Mouse (Mus musculus) limb, embryonic 10.5 days (tissue): ENCODE measurements around the gene Wdr72. TPM values are rescaled to one million over a fixed set of nuclear protein-coding genes. Genes with fewer than 3 reads are reported as not detected.
A peak's percentile ranks its signal among the peaks of the same experiment; 100 is the strongest.

ENCODE experiments used
- DNase-seq: peaks from one replicate; pipeline ENCODE4 v3.0.0-alpha.2; 2017; ENCODE audit warnings: low spot score
- H3K27ac ChIP-seq: fragments of 300-500 bp; sonication (generic); 2 replicates; pipeline ENCODE4 v1.5.1; 2016; ENCODE audit warnings: mild to moderate bottlenecking
- H3K27me3 ChIP-seq: fragments of 300-500 bp; sonication (generic); 2 replicates; pipeline ENCODE4 v1.6.1; 2016; ENCODE audit warnings: low read depth, mild to moderate bottlenecking; ENCODE audit not compliant: poor library complexity, severe bottlenecking
- H3K36me3 ChIP-seq: fragments of 300-500 bp; sonication (generic); 2 replicates; pipeline ENCODE4 v1.6.1; 2016; ENCODE audit warnings: mild to moderate bottlenecking, moderate library complexity
- H3K4me1 ChIP-seq: fragments of 300-500 bp; sonication (generic); 2 replicates; pipeline ENCODE4 v1.6.1; 2016
- H3K4me3 ChIP-seq: fragments of 300-500 bp; sonication (generic); 2 replicates; pipeline ENCODE4 v1.5.1; 2016; ENCODE audit warnings: mild to moderate bottlenecking, moderate library complexity
- H3K9me3 ChIP-seq: fragments of 300-500 bp; sonication (generic); replicated peaks from 2 replicates; pipeline ENCODE4 v1.6.1; 2016; ENCODE audit warnings: mild to moderate bottlenecking
- WGBS: fragments of 180-500 bp; shearing (Covaris S2); methylation state at CpG from one replicate; pipeline ENCODE4 v1.1.7; 2016; 5-methylcytosine and 5-hydroxymethylcytosine counted together
- polyA plus RNA-seq: library from polyadenylated mRNA; unstranded; fragments of >200 nt; fragmentation: Nextera tagmentation; extraction: Ambion mirVana; gene quantifications from 2 replicates; pipeline ENCODE4 v1.2.1, GENCODE M21; 2016

Gene Wdr72
- polyA plus RNA-seq = 0.10 and 0.36 TPM in 2 replicates

DNA sequence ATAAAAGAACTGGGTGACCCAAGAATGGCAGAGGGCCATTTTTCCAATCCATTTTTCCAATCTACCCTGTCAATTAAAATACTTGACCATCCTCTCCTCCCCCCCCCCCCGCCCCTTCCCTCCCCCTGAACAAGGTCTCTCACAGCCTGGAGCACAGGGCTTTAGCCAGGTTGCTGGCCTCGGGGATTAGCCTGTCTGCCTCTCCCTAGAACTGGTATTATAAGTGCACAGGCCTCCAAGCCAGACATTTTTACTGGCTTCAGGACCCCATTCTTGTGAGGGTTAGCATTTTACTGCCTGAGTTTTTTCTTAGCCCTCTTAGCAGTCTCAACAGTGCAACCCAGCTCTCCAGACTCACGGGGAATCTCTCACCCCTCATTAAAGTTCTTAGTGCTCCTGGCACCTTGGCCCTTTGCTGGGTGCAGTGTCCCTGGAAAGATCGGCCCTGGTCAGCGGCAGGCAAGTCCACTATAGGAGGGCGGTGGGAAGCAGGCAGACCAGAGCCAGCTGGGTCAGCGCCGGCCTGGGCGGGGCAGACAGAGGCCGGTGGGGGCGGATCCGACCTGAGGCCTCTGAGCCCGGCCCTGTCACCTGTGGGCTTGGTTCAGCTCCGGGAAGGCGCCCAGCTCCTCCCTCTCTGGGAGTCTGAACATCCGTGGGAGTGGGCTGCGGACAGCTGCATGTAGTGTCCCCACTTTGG, at the start of gene Wdr72:
Gene Wdr72, plus strand, starts transcription at position 596 of the 700 bp plus-strand sequence.
- Histone ChIP-seq H3K4me3 (peak within 1 kb of the TSS; percentile 52), H3K27ac (peak within 1 kb of the TSS; percentile 44; the same call in 1 of the 2 replicates), H3K9me3 (no peaks in the 10 kb centered on the region), H3K4me1 (peaks cover 11% of the 10 kb centered on the region), H3K36me3 (no peaks in the 10 kb centered on the region), H3K27me3 (0 out of 2 replicates have a peak, but pooled peaks cover 12% of the 10 kb centered on the region)
- peak; percentile 42 for DNase-seq
- 5% methylated on average over 17 of the region's 17 CpGs for WGBS

DNA sequence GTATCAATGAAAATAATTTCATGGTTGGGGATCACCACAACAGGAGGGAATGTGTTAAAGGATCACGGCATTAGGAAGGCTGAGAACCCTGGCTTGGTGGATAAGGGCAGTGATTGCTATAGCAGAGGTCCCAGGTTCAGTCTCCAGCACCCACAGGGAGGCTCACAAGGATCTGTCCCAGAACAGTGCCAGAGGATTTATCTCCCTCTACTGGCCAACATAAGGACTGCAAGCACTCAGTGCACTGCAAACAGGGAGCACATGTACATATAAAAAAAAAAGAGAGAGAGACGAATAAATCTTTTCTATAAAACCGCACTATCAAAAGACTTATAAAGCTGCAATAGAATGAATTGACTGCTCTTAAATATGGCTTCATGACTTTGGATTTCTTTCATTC, 43.9 kb upstream of the Wdr72 start:
- no peak for DNase-seq
- WGBS = 86% methylated on average over 3 of the region's 3 CpGs

DNA sequence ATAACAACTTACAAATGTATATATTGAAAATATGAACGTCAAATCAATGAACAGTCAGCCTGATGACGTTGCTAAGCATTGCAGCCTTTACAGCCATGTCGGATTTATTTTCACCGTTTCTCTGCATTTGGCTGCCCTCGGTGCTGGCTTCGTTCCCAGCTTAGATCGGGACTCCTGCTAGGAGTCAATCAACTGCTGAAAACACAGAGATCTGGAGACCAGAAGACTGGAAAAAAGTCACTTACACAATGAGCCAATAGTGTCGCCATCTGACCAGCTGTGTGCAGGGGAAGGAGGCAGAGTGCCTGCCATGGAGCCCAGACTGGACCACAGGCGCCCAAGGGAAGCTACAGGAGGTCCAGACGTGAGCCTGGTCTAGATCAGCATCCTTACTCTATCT, 43.4 kb upstream of the Wdr72 start:
- no peak for DNase-seq
- no peaks in the 10 kb centered on the region for H3K9me3 ChIP-seq
- 80% methylated on average over 10 of the region's 10 CpGs for whole genome bisulfite sequencing

More for the DNA sequence above, 43.9 kb upstream of the Wdr72 start:
- H3K4me1 ChIP-seq = no peaks in the 10 kb centered on the region
- no peaks in the 10 kb centered on the region for H3K27me3 ChIP-seq
- H3K9me3 ChIP-seq = no peaks in the 10 kb centered on the region
- no peak overlapping the region for H3K4me3 ChIP-seq
- no peak overlapping the region for H3K27ac ChIP-seq
- no peaks in the 10 kb centered on the region for H3K36me3 ChIP-seq

DNA sequence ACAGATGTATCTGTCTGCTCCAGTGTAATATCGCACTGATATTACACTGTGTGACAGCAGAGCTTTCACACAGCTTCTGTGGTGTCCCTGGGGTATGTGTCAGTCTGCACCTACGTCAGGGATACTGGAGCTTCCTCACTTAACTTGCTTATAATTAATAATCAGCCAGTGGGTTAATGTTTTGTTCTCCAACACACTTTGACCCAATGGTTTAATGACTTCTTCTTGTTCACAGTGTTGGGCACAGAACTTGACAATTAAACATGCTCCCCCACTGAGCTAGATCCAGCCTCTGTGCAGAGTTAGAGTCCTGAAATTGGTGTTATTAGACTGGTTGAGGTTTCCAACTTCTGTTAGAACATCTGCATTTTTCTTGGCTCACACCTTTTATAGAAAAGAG, 34.2 kb upstream of the Wdr72 start:
- 81% methylated on average over 2 of the region's 2 CpGs for WGBS
- H3K9me3 ChIP-seq = no peaks in the 10 kb centered on the region

More for the DNA sequence above, 43.4 kb upstream of the Wdr72 start:
- H3K4me1 ChIP-seq = no peaks in the 10 kb centered on the region
- no peak overlapping the region for H3K4me3 ChIP-seq
- H3K27ac ChIP-seq = no peak overlapping the region
- no peaks in the 10 kb centered on the region for H3K36me3 ChIP-seq
- no peaks in the 10 kb centered on the region for H3K27me3 ChIP-seq

DNA sequence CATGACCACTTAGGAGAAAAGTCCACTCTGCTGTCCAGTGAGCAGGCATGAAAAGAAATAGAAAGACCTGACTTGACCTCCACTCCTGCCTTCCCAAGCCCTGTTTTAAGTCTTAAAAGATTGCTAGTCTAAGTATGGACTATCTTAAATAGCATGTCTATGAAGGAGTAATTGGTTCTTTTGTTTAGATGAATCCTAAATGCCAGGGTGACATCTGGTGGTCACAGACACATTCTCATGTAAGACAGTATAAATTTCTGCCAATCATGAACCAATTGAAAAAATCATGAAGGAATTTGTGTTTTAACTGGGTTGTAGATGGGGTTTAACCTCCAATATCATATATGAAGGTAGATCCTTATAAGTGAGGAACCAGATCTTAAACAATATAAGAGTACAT, 31.7 kb upstream of the Wdr72 start:
- H3K27me3 ChIP-seq = no peaks in the 10 kb centered on the region
- no peak overlapping the region for H3K27ac ChIP-seq
- no peaks in the 10 kb centered on the region for H3K9me3 ChIP-seq
- no peak for DNase-seq
- no peaks in the 10 kb centered on the region for H3K4me1 ChIP-seq
- H3K4me3 ChIP-seq = no peak overlapping the region
- no peaks in the 10 kb centered on the region for H3K36me3 ChIP-seq

More for the DNA sequence above, 34.2 kb upstream of the Wdr72 start:
- Histone ChIP-seq H3K36me3 (no peaks in the 10 kb centered on the region), H3K27me3 (no peaks in the 10 kb centered on the region), H3K4me3 (no peak overlapping the region), H3K4me1 (no peaks in the 10 kb centered on the region), H3K27ac (no peak overlapping the region)
- no peak for DNase-seq

DNA sequence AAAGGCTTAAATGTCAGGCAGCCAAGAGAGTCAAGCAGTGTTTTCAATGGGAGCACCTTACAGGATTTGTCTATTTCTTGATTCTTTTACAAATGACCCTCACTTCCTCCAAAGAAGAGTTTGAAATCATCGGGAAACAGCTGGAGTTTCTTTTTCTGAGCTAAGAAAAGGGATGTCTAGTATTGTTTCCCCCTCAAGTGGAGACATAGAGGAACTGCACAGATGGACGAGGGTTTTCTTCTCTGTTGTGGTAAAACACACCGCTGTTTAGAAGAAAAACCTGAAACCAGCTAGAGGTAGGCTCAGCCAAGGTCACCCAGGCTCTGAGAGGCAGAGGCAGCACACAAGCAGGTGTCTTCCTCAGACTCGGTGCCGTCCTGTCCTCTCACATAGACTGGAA, 29.9 kb upstream of the Wdr72 start:
- Histone ChIP-seq H3K9me3 (no peaks in the 10 kb centered on the region), H3K36me3 (no peaks in the 10 kb centered on the region), H3K27ac (no peak overlapping the region), H3K4me3 (no peak overlapping the region), H3K27me3 (no peaks in the 10 kb centered on the region), H3K4me1 (no peaks in the 10 kb centered on the region)
- no peak for DNase-seq
- WGBS = 50% methylated on average over 5 of the region's 5 CpGs

DNA sequence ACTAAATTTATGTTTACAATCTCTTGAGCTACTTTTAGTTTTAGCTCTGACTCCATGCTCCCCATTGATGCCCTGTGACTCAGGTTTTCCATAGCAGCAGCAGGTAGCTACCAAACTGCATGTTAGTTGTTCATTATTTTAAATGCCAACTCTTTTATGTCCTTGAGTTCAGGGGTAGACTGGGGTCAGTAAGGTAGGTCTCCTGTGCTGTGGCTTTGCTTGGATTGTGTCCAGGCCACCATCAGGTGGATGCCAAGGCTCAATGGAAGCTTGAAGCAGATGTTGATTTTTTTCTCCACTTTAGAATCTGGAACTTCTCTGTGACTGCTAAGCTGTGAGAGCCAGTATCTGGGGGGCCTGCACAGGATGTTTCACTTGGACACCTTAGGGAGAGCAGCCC, 8.6 kb upstream of the Wdr72 start:
- Histone ChIP-seq H3K27ac (no peak overlapping the region), H3K4me1 (no peaks in the 10 kb centered on the region), H3K27me3 (no peaks in the 10 kb centered on the region), H3K9me3 (no peaks in the 10 kb centered on the region), H3K36me3 (no peaks in the 10 kb centered on the region), H3K4me3 (no peak overlapping the region)
- no peak for DNase-seq

DNA sequence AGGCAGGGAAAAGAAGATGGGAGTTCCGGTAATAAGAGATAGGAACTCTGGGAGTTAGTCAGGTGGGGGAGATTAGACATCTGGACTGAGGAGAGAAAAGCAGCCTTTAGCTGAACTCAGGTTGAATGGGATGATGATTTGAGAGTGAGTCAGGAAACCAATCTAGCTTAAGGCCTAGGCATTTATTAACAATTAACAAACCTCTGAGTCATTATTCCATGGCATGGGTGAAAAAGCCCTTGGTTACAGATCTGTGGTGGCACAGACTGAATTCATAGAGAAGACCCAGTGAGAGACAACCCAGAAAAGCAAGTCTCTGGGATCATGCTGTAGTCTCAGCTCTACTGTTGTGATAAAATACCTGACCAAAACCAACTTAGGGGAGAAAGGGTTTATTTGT, 7.5 kb upstream of the Wdr72 start:
- Histone ChIP-seq H3K4me3 (no peak overlapping the region), H3K36me3 (no peaks in the 10 kb centered on the region), H3K4me1 (no peaks in the 10 kb centered on the region), H3K27me3 (no peaks in the 10 kb centered on the region), H3K27ac (no peak overlapping the region), H3K9me3 (no peaks in the 10 kb centered on the region)
- DNase-seq = no peak
- WGBS = 85% methylated on average over 1 of the region's 1 CpGs

DNA sequence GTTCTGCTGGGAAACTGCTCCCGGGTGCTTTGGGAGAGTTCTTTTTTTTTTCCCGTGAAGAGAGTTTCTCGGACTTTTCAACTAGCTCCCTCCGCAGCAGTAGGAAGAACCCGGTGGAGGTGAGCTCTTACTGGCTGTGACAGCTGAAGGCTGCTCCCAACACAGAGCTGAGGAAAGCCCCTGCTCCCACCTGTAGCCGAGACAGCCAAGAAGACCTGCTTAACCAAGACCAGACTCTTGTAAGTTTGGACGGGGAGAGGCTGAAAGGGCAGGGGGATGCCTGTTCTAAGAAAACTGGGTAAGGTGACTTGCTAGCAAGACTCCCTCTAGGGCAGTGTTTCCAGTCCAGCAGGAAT, 283 bp downstream of the Wdr72 start:
- peaks cover 11% of the 10 kb centered on the region for H3K4me1 ChIP-seq
- peak; percentile 37 for DNase-seq
- H3K36me3 ChIP-seq = no peaks in the 10 kb centered on the region
- peak overlapping the region; percentile 52 for H3K4me3 ChIP-seq
- 7% methylated on average over 7 of the region's 7 CpGs for WGBS
- H3K9me3 ChIP-seq = no peaks in the 10 kb centered on the region
- 0 out of 2 replicates have a peak, but pooled peaks cover 12% of the 10 kb centered on the region for H3K27me3 ChIP-seq
- peak overlapping the region; percentile 44; the same call in 1 of the 2 replicates for H3K27ac ChIP-seq

DNA sequence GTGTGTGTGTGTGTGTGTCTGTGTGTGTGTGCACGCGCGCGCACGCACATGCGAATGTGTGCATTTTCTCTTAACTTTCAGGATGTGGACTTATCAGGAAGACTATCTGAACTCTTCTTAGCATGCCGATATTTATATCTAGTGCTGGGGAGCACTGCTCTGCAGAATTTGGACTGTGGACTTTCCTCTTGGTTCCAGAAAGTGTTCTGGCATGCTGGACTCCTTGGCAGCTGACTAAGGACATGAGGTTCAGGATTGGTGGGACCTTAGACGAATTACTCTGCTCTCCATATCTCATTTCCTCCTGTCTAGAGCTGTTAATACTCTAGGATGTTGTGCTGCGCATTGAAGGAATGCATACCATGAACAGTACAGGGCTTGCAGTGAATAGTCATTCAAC, 2.4 kb downstream of the Wdr72 start:
- no peak for DNase-seq
- 0 out of 2 replicates have a peak, but pooled peaks cover 12% of the 10 kb centered on the region for H3K27me3 ChIP-seq
- WGBS = 94% methylated on average over 9 of the region's 9 CpGs

DNA sequence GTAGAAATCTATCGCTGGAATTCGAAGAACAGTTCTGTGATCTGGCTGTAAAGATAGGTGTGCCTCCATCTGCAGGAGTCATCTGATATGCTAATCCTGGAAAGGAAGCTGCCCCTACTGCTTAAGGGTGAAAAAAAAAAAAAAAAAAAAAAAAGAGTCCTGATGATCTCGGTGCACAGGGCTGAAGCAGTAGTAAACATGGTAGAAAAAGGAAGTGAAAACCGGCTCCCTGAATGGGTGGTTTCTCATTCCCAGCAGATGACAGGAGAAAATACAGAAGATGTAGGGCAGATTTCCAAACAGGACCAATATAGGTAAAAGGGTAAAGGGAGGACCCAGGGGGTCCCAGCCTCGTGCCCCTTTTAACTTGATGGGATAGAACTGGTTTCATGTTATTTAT, 16.1 kb downstream of the Wdr72 start:
- WGBS = 69% methylated on average over 5 of the region's 5 CpGs
- no peaks in the 10 kb centered on the region for H3K4me1 ChIP-seq
- H3K9me3 ChIP-seq = no peaks in the 10 kb centered on the region
- H3K36me3 ChIP-seq = no peaks in the 10 kb centered on the region
- H3K27ac ChIP-seq = no peak overlapping the region
- no peak for DNase-seq
- no peaks in the 10 kb centered on the region for H3K27me3 ChIP-seq
- H3K4me3 ChIP-seq = no peak overlapping the region

More for the DNA sequence above, 2.4 kb downstream of the Wdr72 start:
- H3K36me3 ChIP-seq = no peaks in the 10 kb centered on the region
- no peaks in the 10 kb centered on the region for H3K9me3 ChIP-seq
- H3K4me3 ChIP-seq = no peak overlapping the region
- H3K27ac ChIP-seq = no peak overlapping the region
- peaks cover 11% of the 10 kb centered on the region for H3K4me1 ChIP-seq

DNA sequence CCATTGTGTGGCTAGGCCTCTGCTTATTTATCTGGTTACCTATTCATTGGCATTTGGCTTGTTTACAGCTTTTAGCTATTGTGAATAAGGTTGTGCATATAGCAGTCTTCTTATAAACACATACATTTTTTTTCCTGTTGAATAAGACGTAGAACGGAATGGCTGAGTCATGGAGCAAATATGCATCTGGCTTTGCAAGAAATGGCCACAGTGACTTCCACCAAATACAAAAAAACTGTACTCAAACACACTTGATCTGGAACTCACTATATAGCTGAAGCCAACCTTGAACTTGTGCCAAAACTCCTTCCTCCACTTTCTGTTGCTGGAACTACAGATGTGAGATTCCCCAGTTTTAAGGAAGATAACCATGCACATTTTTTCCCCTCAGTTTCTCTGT, 23.9 kb downstream of the Wdr72 start:
- H3K36me3 ChIP-seq = no peaks in the 10 kb centered on the region
- H3K27ac ChIP-seq = no peak overlapping the region
- H3K9me3 ChIP-seq = no peaks in the 10 kb centered on the region
- DNase-seq = no peak
- WGBS = 91% methylated on average over 2 of the region's 2 CpGs
- no peaks in the 10 kb centered on the region for H3K27me3 ChIP-seq
- H3K4me3 ChIP-seq = no peak overlapping the region
- no peaks in the 10 kb centered on the region for H3K4me1 ChIP-seq

DNA sequence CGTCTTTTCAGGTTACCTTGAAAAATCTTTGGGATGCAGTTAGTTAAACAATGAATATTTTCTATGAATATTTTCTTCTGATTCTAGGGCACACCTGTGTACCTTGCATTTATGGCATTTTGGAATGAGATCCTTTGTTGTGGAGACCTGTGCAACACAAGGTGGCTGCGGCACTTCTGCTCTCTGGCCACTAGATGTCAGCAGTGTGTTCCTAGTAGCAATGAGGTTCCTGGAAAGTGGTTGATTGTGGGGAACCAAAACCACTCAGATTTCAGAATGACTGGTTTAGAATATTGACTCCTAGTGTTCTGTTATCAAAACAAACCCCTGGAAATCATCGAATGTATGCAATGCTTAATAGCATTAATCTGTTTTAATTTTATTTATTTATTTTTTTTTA, 31.7 kb downstream of the Wdr72 start:
- Histone ChIP-seq H3K27ac (no peak overlapping the region), H3K4me1 (no peaks in the 10 kb centered on the region), H3K4me3 (no peak overlapping the region), H3K27me3 (0 out of 2 replicates have a peak, but pooled peaks cover 7% of the 10 kb centered on the region), H3K36me3 (no peaks in the 10 kb centered on the region), H3K9me3 (no peaks in the 10 kb centered on the region)
- peak; percentile 72 for DNase-seq
- 6% methylated on average over 3 of the region's 3 CpGs for WGBS

DNA sequence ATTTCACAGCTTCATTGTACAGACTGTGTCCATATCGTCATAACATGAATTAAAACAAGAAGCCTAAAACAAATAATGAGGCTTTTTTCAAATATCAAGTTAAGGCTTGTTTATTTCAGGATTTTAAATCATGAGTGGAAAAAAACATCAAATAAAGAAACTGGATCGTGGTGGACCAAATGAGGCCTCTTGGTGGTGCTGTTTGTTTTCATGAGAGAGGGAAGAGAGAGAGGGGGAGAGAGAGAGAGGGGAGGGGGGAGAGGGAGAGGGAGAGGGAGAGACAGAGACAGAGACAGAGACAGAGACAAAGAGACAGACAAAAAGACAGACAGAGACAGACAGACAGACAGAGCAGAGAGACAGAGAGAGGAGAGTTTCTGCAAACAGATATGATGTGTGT, 32.5 kb downstream of the Wdr72 start:
- Histone ChIP-seq H3K4me3 (no peak overlapping the region), H3K27ac (no peak overlapping the region), H3K27me3 (0 out of 2 replicates have a peak, but pooled peaks cover 7% of the 10 kb centered on the region), H3K4me1 (no peaks in the 10 kb centered on the region), H3K9me3 (no peaks in the 10 kb centered on the region), H3K36me3 (no peaks in the 10 kb centered on the region)
- no peak for DNase-seq
- 69% methylated on average over 2 of the region's 2 CpGs for WGBS
